Mouse (Mus musculus): Measurements from ENCODE around the gene Tpte.

GRCm38 (mm10) chr8:22395256-22395655, 112.0 kb downstream of the Tpte start:
- TF ChIP-seq CTCF (IDR thresholded peaks at IDR 0.05; ENCODE audit: low read depth) (no peak), EP300 (IDR thresholded peaks at IDR 0.05; ENCODE audit: low read depth) (no peak)
